In genomic region chr16:94401636-94402035, GRCm38 (mm10) we compare ENCODE assay signal across 17 mouse cellular contexts. TPM values are rescaled to one million over a fixed set of nuclear protein-coding genes. Genes with fewer than 3 reads are reported as not detected.
DNase-seq lines count a peak whose midpoint lies in the region; ATAC-seq and TF ChIP-seq lines count a peak whose summit lies in the region.
"Had no signal": no experiment of that assay in that cellular context is flagged by ENCODE, and none has a peak within 500 bp of the region (broad histone marks: within the 10 kb centered on the region; RNA-seq: fewer than 3 reads in every experiment).

No protein-coding gene starts in this region.

- 0 out of 2 replicates have a peak, but pooled peaks cover 2% of the 10 kb centered on the region for H3K4me1 ChIP-seq in intestine, embryonic 15.5 days (replicated peaks)
- no peaks in the 10 kb centered on the region for H3K4me1 ChIP-seq in intestine, postnatal 0 days (replicated peaks; ENCODE audit: control insufficient read depth, insufficient read depth, low read length)
- H3K4me1 ChIP-seq: embryonic facial prominence, embryonic 10.5 days had no signal

- peak; percentile 16 for DNase-seq in embryo, embryonic 10.5 days (ENCODE audit: low spot score)
- no peak for DNase-seq in embryo, embryonic 9.5 days (ENCODE audit: extremely low spot score)
- peak; percentile 26 for DNase-seq in gastrocnemius, postnatal 25 days
- peak; percentile 46 for DNase-seq in retina, postnatal 1 day
- no peak for DNase-seq in cerebellum, postnatal 10 days
- DNase-seq in cerebellum, postnatal 14 days, result no peak
- DNase-seq: heart, adult 11 months; kidney, adult 8-10 months; liver, postnatal 0 days; midbrain, embryonic 14.5 days; thymus, postnatal 4 days had no signal

- no peaks in the 10 kb centered on the region for H3K27me3 ChIP-seq in intestine, embryonic 15.5 days (replicated peaks)
- no peaks in the 10 kb centered on the region for H3K27me3 ChIP-seq in intestine, postnatal 0 days (replicated peaks; ENCODE audit: control insufficient read depth, insufficient read depth, low read length)
- H3K27me3 ChIP-seq: heart, embryonic 13.5 days had no signal

- no peaks in the 10 kb centered on the region for H3K36me3 ChIP-seq in intestine, embryonic 15.5 days
- H3K36me3 ChIP-seq in intestine, postnatal 0 days (ENCODE audit: control insufficient read depth, insufficient read depth), result peaks cover 18% of the 10 kb centered on the region

- H3K9me3 ChIP-seq in intestine, embryonic 15.5 days, result no peaks in the 10 kb centered on the region
- no peaks in the 10 kb centered on the region for H3K9me3 ChIP-seq in intestine, postnatal 0 days (ENCODE audit: control insufficient read depth)
- H3K9me3 ChIP-seq: embryonic facial prominence, embryonic 10.5 days; heart, embryonic 13.5 days; limb, embryonic 10.5 days had no signal

- no peak overlapping the region for H3K9ac ChIP-seq in intestine, embryonic 15.5 days
- H3K9ac ChIP-seq in intestine, postnatal 0 days (ENCODE audit: low read depth, low read length), result no peak overlapping the region
- H3K9ac ChIP-seq: heart, embryonic 13.5 days; liver, postnatal 0 days had no signal

- 0 out of 2 replicates have a peak, but pooled peaks have one; percentile 39 for ATAC-seq in intestine, embryonic 15.5 days
- no peak for ATAC-seq in intestine, postnatal 0 days
- ATAC-seq: liver, postnatal 0 days had no signal

- 24% methylated on average over 2 of the region's 2 CpGs for WGBS in intestine, embryonic 15.5 days
- WGBS in intestine, postnatal 0 days, result 33% methylated on average over 2 of the region's 2 CpGs

- no peak for TF ChIP-seq CTCF in intestine, postnatal 0 days (IDR thresholded peaks at IDR 0.05; ENCODE audit: low read depth)

- H3K4me2 ChIP-seq in intestine, embryonic 15.5 days (replicated peaks), result no peak overlapping the region
- no peak overlapping the region for H3K4me2 ChIP-seq in intestine, postnatal 0 days (replicated peaks; ENCODE audit: low read depth)
- H3K4me2 ChIP-seq: heart, embryonic 13.5 days had no signal

- H3K27ac ChIP-seq in intestine, embryonic 15.5 days, result no peak overlapping the region
- no peak overlapping the region for H3K27ac ChIP-seq in intestine, postnatal 0 days (ENCODE audit: low read depth, low read length)
- H3K27ac ChIP-seq: embryonic facial prominence, embryonic 10.5 days; heart, embryonic 13.5 days; hindbrain, postnatal 0 days; limb, embryonic 10.5 days had no signal

- H3K4me3 ChIP-seq in intestine, embryonic 15.5 days (replicated peaks), result no peak overlapping the region
- H3K4me3 ChIP-seq in intestine, postnatal 0 days (ENCODE audit: low read depth, low read length), result no peak overlapping the region
- H3K4me3 ChIP-seq: embryonic facial prominence, embryonic 10.5 days; heart, embryonic 13.5 days; limb, embryonic 10.5 days had no signal

RNA-seq across cellular contexts. Expression of gene Pigp, which starts 30.0 kb away (rescaled TPM):
- 120 and 124 TPM in 2 replicates for polyA plus RNA-seq in intestine, embryonic 15.5 days (2015; fragmentation: Nextera tagmentation; extraction: Ambion mirVana)
- polyA plus RNA-seq in intestine, postnatal 0 days (2015; fragmentation: Nextera tagmentation; extraction: Ambion mirVana), result 165 and 173 TPM in 2 replicates
- 100 to 1,000 TPM; 106 to 116 TPM for total RNA-seq in gastrocnemius, postnatal 25 days (2021)

RNA-seq across cellular contexts. Expression of gene Ttc3, which starts 31.2 kb away (rescaled TPM):
- 134 and 183 TPM in 2 replicates for polyA plus RNA-seq in intestine, embryonic 15.5 days (2015; fragmentation: Nextera tagmentation; extraction: Ambion mirVana)
- 55.2 and 56.6 TPM in 2 replicates for polyA plus RNA-seq in intestine, postnatal 0 days (2015; fragmentation: Nextera tagmentation; extraction: Ambion mirVana)
- 10 to 100 TPM; 46.8 to 50.2 TPM for total RNA-seq in gastrocnemius, postnatal 25 days (2021)

Comparison
In these comparisons a context has a peak if more than half of its experiments do, and no peak if none do; other contexts are left out.
1. DNase-seq: peak in embryo, embryonic 10.5 days (single experiment), gastrocnemius, postnatal 25 days (single experiment) and retina, postnatal 1 day (single experiment); none in embryo, embryonic 9.5 days (single experiment), cerebellum, postnatal 10 days (0 of 2) and cerebellum, postnatal 14 days (0 of 2).